Mouse (Mus musculus): Measurements from ENCODE around the gene Zfp958.
"Not testable (repeated sequence)": the region's sequence is repeated elsewhere in the genome, so short reads cannot be mapped to it uniquely, and the experiment has no call there.

Zfp958 gene

DNA sequence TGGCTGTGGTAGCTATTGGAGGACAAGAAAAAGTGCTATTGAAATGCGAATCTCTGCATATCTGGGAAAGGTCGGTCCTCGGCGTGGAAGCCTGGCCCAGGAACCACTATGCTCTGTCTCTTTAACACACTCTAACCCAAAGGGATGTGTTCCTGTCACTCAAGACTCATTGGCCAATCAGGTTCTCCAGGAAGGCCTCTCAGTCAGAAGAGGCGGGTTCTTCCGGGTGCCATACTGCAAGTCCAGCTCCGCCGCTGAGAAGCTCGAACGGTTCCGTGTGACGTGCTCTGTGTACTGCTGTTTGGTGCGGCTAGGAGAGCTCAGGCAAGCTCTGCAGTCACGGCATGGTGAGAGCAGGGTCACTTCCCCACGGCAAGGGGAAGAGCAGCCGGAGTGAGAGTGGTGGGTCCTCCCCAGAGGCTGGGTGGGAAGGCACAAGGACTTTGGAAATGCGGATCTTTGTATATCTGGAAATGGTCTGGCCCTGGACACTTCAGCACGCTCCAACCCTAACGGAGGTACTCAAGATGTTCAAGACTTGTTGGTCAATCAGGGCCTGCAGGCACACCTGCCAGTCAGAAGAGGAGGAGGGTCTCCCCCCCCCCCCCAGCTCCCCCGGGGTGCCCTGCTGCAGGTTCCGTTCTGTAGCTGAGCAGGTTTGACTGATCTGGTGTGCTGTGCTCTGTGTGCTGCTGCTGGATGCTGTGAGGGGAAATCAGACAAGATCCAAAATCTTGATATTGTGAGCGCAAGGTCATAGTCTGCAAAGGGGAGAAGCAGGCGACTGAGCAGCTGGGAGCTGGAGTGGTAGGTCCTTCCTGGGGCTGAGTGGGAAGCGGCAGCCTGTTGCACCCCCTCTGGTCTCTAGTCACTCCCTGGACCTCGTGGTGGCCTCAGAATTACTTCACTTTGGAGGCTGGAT is at the start of gene Zfp958:
Gene Zfp958, plus strand, starts transcription at position 236 of the 922 bp plus-strand sequence.
- DNase-seq: peak; percentile 99

DNA sequence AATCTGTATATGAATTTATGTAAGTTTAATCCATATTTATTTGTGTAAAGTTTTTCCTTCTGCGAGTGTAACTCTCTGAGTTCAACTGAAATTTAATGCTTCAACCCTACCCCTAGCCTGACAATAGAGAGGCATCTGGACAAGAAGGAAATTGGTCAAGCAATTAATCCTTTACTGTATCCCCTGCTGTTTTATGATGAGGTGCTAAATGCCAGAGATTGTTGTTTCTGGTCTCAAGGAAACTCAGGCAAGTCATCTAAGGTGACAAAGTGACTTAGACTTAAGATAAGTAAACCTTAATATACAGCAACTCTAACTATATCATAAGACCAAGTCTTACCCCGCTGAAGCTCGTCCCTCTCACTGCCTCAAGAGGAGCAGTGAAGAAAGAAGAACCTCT is 31.0 kb upstream of the Zfp958 start:
- no peak for DNase-seq

- DNase-seq: no peak
Measured at GRCm38 (mm10) chr8:4582754-4583178, 30.2 kb upstream of the Zfp958 start.

DNA sequence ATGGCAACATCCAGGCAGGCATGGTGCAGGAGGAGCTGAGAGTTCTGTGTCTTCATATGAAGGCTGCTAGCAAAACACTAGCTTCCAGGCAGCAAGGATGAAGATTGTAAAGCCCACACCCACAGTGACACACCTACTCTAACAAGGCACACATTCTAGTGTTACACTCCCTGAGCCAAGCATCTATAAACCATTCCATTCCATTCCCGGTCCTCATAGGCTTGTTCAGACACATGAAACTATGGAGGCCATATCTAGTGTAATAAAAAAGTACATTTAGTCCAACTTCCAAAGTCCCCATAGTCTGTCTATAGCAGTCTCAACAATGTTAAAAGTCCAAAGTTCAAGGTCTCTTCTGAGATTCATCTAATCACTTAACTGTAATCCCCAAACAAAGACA is 28.3 kb upstream of the Zfp958 start:
- DNase-seq: no peak

DNA sequence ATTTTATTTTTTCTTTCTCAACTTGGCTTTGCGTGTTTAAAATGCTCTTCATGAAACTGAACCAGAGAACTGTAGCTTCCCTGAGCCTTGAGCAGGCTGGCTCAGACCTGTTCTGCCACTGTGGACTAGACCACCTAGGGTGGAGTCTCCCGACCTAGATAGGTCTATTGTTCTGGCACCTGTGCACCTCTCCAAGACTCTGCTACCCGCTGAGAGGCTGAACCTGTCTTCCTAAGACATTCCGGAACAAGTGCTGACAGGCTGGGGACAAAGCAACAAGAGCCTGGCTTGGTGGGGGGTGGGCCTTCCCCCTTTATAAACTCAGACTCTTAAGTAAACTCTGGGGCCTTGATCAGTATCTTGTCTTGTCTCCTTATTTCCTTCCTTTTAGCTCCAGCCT is 26.6 kb upstream of the Zfp958 start:
- peak; percentile 4 for DNase-seq

- peak; percentile 63 for DNase-seq
Measured at GRCm38 (mm10) chr8:4588165-4589000, 24.6 kb upstream of the Zfp958 start.

DNA sequence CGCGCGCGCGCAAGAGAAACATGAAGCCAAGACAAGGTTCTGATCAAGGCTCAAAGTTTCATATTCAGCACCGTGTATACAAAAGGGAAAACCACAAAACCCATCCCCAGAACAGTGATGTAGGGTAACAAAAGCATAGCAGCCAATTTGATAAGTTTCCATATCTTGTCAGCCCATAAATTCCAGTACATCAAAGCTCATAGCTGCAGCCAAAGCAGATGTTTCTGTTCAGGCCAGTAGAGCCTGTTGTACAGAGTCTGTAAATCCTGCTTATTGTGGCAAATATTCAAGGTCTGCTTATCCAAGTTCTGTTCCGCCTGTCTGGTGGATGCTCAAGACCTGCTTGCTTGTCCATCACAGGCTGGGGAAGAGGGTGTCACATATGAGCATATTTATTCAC is 4.1 kb upstream of the Zfp958 start:
- DNase-seq: no peak

DNA sequence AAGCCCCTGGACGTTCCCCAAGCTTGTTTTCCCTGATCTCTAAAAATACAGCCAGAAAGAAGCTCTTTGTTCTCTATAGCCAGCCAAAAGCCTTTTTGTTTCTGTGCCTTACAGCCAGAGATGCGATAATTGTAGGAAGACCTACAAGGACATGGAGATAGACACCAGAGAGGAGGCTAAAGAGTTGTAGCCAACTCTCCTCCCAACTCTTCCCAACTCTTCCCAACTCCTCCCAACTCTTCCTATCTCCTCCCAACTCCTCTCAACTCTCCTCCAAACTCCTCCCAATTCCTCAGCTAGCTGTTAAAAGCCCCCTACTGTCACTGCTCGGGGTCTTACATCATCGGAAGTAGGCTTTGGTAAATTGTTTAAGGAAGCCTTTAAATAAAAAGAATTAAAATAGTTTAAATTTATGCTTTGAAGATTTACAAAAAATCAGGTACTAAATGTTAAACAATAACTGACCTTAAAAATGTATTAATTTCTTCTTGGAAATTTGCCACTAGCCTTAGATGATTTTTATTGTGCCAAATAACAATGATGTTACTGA is 1.3 kb upstream of the Zfp958 start:
- DNase-seq: peak; percentile 4

- DNase-seq: no peak
Measured at GRCm38 (mm10) chr8:4627349-4627748, 14.4 kb downstream of the Zfp958 start.

GRCm38 (mm10) chr8:4637071-4637470 is 24.1 kb downstream of the Zfp958 start:
- no peak for DNase-seq

DNA sequence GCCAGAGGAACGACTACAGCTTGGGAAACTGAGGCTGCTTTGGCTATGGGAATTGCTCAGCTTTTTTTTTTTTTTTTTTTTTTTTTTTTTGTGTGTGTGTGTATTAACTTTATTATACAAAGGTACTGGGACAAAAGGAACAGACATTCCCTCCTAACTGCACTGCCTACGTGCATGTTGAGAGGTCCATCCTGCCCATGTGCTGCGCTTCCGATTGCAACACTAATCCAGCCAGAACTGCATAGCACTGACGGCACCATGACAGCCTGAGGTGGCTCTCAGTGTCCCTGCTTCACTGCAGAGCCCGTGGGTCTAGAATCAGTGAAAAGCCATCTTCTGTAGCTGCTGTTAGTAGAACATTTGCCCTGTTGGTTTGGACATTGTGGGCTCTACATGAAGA is 30.0 kb downstream of the Zfp958 start:
- DNase-seq: not testable (repeated sequence)

DNA sequence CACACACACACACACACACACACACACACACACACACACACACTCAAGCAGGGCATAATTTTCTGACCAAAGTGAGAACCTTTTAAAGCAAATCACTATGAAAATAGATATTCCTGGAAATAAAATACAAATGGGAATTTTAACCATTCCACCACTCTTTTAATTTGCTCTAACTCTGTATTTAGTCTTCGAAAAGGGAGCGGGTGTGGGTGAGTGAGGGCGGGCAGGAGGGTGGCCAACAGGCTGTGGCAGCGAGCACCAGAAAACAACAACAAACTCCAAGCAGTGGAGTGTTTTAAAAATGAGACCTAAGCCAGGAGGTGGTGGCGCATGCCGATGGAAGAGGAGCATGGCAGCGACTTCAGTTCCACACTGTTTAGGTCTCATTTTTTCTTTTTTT is 43.6 kb downstream of the Zfp958 start:
- DNase-seq: peak; percentile 39

DNA sequence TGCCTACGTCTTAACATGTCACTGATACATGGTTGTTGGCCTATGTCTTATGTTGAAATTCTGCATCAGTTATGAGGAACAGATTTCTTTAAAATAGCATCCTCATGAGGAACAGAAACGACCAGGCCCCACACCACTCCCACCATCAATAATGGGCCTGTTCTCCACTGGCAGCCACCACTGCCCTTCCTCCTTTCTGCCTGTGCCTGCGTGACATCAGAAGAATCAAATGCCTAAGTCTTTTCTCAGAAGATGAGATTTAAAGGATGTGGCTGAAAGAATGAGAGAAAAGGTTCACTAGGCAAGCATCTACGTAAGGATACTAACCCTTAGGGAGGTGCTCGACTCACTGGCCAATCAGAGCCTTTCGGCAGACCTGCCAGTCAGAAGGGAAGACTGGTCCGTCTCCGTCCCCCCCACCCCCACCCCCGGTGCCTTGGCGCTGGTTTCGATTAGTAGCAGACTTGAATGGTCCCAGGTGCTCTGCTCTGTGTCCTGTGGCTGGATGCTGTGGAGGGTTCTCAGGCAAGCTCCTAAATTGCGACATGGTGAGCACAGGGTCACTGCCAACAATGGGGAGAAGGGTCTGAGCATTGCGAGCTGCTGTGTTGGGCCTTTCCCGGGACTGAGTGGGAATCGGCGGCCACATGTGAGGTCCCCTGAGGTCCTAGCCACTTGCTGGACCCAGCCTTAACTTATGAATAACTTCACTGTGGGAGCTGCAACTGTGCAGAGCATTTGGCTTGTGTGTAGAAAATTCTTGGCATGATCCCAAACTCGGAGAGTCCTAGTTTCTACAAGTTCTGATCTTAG is 62.4 kb downstream of the Zfp958 start:
- DNase-seq: no peak

- no peak for DNase-seq
Measured at GRCm38 (mm10) chr8:4676586-4676985, 63.6 kb downstream of the Zfp958 start.

GRCm38 (mm10) chr8:4677265-4678217 is 64.6 kb downstream of the Zfp958 start:
- peak; percentile 99 for DNase-seq

- DNase-seq: peak; percentile 93
Measured at GRCm38 (mm10) chr8:4678218-4678907, 65.4 kb downstream of the Zfp958 start.

DNA sequence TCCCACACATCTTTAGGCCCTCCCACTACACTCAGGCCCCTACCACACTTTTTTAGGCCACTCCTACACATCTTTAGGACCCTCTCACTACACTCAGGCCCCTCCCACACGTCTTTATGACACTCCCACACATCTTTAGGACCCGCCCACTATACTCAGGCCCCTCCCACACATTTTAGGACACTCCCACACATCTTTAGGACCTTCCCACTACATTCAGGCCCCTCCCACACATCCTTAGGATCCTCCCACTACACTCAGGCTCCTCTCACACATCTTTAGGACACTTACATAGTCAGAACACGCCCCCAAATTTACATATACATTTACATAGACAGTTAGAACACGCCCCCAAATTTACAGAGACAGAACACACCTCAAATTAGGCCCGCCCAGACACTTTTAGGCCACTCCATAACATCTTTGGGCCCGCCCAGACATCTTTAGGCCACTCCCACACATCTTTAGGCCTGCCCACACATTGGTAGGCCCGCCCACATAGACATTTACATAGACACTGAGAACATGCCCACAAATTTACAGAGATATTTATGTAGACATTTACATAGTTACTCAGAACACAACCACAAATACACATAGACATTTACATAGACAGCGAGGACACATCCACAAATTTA is 66.1 kb downstream of the Zfp958 start:
- DNase-seq: peak; percentile 0

- DNase-seq: peak; percentile 2
Measured at GRCm38 (mm10) chr8:4679796-4680195, 66.8 kb downstream of the Zfp958 start.

Data from lung, postnatal 36 days (tissue).